Mouse (Mus musculus): ENCODE results near the gene Lrrc58.

GRCm38 (mm10) chr16:37874501-37875235, 6.5 kb downstream of the Lrrc58 start:
- TF ChIP-seq ZNF384 (IDR thresholded peaks at IDR 0.05; ENCODE audit: low read depth, low read length) (no peak), HCFC1 (IDR thresholded peaks at IDR 0.05; ENCODE audit: borderline replicate concordance, insufficient read depth, low read length) (no peak), MAFK (IDR thresholded peaks at IDR 0.05; ENCODE audit: insufficient read depth, low read depth, low read length) (no peak), ZC3H11A (IDR thresholded peaks at IDR 0.05; ENCODE audit: borderline replicate concordance, low read depth, low read length) (no peak)
